Mouse (Mus musculus) kidney, adult 2 months (tissue): ENCODE results near the gene Odf3l2.

Experiments
- CTCF ChIP-seq: fragments of 200-500 bp; conservative IDR thresholded peaks from 2 replicates; pipeline ENCODE4 v1.5.1; 2011; ENCODE audit warnings: low read depth, mild to moderate bottlenecking, control low read depth, low read length, moderate library complexity, mixed read lengths; ENCODE audit not compliant: insufficient read depth, insufficient read length
- POLR2A ChIP-seq: fragments of 200-500 bp; IDR thresholded peaks from one replicate; pipeline ENCODE4 v1.6.1; 2011; ENCODE audit warnings: low read depth, low read length, control low read depth

GRCm38 (mm10) chr10:79670071-79670888 lies 24.7 kb upstream of the Odf3l2 start:
- no peak for TF ChIP-seq CTCF
- no peak for TF ChIP-seq POLR2A
